Mouse (Mus musculus) retina, postnatal 7 days (tissue): Measurements from ENCODE around the gene Ier2.

Experiments
- DNase-seq: peaks from one replicate; pipeline ENCODE4 v3.0.0-alpha.2; 2012; ENCODE audit warnings: low read depth, low spot score

Ier2 gene

DNA sequence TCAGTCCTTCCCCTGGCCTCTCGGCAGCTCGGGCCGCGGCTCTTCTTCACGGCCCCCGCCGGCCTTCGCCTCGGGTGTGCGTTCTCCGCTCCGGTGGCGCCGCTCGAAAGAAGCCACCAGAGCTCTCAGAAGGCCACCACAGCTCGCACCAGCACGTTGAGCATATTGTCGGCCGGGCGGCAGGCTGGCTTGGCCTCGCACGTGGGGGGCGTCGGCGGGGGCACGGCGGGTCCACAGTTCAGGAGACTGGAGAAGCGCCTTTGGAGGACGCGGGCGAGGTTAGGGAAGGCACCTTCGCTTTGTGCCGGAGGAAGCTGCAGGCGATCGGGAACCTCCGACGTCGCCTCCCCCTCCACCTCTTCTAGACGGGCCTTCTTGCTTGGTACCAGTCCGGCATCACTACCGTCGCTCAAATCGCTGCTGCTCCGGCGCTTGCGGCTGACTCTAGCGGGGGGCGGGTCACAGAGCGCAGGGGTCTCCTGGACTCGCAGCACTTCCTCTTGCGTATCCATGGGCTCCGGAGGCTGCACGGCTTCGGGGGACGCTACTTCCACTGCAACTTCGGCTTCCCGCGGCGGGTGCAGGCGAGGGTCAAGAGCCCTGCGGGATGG lies 586 bp downstream of the Ier2 start:
- DNase-seq = no peak

DNA sequence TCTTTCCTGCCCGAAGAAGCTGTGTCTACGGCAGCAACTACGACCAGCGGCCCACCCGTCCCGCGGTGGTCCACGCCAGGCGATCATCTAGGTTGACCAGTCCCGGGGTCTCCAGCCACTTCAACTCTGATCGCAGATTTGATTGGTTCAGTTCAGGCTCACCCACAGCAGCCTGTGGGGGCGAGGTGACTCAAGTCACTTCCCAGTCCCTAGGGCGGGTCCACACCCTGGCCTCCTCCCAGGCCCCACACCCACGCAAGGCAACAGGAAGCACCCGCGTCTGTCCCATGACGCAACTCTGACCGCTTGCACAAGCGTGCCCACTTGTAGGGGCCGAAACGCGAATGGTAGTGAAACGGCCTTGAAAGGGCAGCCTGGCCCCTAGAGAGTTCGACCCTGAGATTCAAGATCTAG lies 1.2 kb downstream of the Ier2 start:
- DNase-seq = no peak

DNA sequence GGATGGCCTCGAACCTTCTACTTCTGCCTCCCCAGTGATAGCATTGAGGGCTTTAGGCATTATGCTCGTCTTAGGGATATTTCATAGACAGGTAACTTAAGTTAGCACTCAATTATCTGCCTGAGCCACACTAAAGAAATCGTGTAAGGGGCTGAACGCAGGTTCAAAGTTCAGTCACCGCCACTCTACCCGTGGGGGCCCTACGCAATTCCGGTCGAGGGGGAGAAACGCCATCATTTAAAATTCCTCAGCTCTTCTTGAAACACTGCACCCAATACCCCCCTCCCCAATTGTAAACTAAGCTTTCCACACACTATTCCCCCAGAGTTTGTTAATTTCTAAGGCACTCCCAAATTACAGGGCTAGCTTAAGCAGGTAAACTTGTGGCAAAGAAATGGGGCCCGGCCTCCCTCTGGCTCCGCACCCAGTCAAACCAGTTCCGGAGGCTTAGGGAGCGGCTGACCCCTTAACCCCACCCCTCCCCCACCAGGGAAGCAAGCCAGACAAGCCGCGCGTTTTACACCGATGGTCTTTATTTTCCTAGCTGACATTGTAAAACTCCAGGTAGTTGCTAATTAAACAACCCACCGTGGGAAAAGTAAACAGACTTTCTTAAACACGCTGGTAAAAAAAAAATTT lies 1.7 kb downstream of the Ier2 start:
- DNase-seq = no peak

DNA sequence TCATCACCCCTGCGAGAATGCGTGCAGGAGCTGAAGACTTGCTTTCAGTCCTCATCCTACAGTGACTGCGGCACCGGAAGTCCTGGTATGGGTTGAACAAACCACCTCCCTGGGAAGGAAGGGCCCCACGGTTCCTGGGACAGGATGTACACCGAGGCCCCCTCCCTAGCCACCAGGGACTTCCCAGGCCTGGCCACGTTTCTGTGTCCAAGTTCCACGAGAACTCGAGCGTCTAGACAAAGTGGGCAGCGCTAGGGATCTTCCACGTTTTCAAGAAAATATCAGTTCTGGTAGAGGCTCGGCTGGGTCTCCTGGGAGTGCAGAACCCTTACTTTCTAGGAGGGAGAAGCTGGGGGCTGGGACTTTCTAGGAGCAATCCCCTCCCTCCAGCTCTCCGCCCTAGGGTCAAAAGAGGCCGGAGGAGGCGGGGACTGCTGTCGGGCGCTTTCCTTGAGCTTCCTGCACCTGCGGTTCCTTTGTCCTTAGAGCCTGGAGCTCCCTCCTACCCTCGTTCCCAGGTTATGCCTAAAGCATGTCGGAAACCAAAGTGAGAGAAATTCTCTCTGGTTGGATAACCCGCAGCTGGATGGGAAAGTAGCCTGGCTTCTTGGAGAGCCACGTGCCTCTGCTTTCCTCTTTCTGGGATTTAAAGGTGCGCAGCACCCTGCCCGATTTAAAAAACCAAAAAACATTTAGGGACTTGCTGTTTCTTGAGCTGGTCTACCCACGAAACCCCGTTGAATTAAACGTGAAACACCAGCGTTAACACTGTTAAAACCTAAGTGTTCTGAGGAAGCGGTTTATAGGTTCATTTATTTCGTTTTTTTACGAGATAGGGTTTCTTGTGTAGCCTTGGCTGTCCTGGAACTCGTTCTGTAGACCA lies 2.5 kb downstream of the Ier2 start:
- DNase-seq = no peak

DNA sequence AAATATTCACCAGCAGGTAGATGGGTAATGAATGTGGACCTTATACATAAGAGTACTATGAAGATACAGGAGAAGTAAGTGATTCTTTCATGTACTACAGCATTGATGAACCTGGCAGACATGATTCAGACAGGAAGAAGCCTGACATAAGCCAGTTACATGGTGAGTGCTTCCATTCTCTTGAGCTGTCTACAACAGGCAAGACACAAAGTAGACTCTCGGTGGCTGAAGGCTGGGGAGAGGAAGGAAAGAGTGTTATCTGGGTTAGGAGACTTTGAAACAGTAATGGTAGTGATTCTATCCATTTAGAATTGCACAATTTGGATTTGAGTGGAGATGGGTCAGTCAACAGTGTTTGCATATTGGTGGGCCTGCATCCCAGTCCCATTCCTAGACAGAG lies 3.7 kb downstream of the Ier2 start:
- no peak for DNase-seq

DNA sequence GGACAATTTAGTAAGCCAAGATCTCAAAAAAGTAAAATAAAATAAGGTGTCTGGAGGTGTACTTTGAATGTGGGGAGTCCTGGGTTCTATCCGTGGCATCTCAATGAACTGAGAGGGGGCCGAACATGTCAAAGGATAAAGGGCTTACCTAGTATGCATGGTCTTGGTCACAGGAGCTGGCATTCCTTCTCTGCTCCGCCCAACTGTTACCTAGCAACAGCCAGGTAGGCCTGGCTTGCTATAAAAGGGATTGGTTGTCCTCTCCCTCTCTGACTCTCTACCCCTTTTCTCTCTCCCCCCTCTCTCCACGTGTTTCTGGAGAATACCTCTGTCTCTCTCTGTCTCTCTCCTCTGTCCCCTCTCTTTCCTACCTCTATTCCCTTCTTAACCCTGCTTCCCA lies 5.0 kb downstream of the Ier2 start:
- DNase-seq = no peak

DNA sequence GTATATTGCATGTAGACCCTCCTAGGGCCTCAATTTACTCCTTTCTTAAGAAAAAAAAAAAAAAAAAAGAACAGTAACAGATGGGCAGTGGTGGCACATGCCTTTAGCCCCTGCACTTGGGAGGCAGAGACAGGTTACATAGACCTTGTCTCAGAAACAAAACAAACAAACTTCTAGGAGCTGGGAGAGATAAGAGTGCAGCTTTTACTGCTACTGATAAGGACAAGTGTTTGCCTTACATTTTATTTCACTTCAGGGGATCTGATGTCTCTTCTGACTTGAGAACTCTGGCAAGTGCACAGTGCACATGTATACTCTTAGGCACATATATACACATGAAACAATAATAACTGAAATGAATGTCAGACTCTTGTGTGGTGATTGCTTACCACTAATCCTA lies 5.4 kb downstream of the Ier2 start:
- DNase-seq = no peak

DNA sequence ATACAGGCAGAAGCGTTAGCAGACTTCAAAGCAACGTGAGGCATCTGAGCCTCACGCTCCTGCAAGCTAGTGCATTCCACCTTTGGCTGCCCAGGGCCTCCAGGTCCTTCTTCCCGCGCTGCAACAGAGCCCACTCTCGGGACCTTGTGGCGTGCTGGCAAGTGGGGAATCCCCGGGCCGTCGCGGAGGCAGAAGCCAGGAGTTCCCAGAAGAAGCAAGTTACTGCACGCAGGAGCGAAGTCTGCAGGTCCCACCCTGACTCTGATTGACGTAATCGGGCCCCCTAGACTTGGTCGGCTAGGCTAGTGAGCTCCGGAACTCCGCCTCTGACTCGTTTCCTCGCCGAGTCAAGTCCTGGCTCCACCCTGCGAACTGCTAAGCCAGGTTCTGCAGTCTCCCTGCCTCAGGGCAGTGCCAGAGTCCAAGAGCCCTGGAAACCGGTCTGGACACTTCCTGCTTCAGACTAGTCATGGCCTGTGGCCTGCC lies 6.0 kb downstream of the Ier2 start:
- DNase-seq = no peak

DNA sequence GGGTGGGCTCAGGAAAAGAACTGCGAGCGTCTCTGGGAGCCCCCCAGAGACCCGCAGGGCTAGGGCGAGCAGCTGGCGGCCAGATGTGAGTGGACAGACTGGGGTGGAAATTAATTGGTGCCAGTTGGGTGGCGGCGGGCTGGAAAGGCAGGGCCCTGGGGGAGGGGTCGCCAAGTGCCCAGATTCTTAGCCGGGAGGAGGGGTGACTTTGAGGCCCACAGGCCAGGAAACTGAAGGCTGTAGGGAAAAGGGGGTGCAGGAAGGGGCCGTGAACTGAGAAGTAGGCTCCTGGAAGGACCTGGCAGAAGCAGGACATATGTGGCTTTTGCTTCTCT lies 6.5 kb downstream of the Ier2 start:
- DNase-seq = no peak

DNA sequence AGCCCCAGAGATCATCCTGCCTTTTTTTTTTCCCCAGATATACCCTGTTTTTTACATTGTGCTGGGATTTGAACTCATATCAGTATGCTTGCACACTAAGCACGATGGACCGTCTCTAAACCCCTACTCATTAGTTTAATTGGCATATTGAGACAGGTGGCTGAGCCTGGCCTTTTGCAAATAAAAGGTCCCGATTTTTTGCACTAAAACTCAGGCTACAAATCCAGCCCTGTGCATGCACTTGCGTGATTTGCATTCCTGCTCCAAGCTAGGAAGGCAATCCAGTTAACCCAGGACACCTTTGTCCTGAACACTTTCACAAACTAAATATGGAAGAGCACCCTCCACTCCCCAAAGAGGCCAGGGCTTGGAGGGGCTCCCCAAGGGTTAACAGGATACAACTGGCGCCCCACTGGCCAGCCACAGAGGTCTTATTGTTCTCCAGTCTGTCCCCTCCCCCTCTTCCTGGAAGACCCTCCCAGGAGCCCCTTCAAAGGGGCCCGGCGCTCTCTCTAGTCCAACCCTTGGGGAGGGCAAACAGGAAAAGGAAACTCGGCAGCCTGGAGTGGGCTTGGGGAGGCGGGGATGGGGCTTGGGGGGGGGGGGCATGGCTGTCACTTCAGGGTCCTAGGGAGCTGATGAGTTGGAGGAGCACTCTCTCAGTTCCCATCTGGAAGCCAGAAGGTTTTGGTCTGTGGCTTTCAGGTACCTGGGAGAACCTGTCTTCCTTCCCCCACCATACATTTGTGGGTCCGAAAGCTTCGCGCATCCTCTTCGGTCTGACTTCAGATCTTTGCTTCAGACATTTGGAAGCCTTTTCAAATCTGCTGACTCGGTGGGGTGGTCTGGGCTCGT lies 7.1 kb downstream of the Ier2 start:
- no peak for DNase-seq

DNA sequence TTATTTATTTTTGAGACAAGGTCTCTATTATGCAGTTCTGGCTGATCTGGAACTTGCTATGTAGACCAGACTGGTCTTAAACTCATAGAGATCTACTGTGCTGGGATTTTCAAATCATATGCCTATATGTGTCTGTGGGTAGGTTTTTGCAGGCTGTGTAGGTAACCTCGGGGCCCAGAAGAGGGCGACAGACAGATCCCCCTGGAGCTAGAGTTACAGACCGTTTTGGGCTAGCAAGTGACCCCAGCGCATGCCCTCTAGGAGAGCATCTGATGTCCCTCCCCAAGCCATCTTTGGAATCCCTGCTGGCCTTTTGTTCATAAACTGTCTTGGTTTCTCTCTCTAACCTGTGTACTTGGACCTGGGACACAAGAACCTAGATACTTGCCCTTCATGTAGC lies 8.1 kb downstream of the Ier2 start:
- DNase-seq = no peak

DNA sequence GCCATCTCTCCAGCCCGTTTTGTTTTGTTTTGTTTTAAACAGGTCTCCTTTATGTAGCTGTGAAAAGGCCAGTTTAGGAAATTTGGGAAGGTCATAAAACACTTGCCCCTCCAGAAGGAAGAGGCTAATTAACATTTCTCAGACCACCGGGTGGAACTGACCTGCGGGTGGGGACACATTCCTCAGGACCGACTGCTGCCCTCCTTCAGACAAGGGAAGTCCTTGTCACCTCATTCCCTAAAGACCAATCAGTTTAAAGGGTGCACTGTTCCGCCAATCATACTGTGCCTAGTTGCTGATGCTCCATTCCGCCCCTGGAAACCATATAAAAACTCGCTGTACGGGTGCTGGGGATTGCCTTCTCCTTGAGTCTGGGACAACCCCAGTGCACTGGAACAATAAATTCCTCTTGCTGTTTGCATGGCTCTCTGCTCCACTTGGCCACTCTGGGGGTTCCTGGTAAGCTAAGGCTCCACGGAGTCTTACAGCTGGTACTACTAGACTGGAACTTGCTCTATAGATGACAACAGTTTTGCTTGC lies 9.5 kb downstream of the Ier2 start:
- no peak for DNase-seq

DNA sequence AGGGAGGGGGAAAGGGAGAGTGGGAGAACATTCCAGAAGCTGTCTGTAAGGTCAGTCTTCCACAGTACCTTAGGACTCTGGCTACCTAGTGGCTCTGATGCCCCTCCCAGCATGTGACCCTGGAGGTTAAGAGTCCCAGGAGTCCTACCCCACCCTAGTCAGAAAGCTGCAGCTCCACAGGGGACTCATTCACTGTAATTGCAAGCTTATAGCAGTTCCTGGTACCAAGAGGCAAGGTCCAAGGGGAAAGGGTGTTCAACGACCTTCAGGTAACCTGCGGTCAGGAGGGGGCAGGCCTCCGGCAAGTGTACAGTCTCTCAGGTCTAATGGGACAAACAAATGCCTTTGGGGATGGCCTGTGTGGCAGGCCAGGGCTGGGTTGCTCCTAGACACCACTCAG lies 12.4 kb downstream of the Ier2 start:
- DNase-seq = no peak

DNA sequence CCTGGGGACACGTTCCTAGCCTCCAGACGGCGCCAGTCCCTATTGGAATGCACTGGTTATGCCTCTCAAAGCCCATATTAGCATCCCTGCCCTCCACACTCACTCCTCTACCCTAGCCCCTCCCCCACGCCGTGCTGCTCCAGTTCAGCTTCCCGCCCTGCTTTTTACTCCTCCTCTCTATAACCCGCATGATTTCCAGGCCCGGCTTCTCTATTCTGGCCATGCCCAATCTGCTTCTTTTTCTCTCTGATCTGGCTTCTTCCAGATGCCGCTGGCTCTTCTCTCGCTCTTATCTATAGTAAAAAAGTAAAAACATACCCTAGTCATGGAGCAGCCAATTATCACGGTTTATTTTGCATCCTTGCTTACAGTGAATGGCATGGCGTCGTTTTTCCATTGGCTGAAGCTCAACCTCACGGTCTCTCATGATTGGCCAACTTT lies 15.2 kb downstream of the Ier2 start:
- no peak for DNase-seq

DNA sequence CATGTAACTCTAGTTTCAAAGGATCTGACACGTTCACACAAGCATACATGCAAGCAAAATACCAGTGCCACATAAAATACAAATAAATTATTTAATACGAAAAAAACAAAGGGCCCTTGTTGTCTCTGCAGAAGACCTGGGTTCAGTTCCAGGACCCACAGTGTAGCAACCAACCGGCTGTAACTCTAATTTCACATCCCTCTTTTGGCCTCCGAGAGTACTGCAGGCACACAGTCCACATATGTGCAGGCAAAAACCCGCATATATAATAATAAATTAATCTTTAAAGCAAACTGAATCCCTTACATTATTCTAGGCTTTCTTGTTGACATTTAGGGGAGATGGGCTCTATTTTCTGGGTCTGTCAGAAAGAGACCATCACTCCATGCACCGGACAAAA lies 15.9 kb downstream of the Ier2 start:
- no peak for DNase-seq

DNA sequence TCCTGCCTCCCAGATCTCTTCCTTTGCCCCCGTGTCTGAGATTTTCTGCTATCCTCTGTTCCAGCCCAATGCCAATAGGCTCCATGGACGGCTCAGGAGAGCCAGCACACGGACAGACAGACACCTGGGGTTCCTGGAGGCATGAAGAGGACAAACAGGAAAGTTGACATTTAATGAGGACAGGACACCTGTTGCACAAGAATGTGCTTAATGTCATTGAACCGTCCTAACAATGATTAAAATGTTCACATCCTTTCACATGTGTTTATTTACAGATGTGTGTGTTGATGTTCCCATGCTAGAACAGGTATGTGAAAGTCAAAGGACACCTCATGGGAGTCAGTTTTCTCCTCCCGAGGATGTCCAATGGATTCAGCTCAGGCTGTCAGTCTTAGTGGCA lies 19.6 kb downstream of the Ier2 start:
- DNase-seq = no peak

DNA sequence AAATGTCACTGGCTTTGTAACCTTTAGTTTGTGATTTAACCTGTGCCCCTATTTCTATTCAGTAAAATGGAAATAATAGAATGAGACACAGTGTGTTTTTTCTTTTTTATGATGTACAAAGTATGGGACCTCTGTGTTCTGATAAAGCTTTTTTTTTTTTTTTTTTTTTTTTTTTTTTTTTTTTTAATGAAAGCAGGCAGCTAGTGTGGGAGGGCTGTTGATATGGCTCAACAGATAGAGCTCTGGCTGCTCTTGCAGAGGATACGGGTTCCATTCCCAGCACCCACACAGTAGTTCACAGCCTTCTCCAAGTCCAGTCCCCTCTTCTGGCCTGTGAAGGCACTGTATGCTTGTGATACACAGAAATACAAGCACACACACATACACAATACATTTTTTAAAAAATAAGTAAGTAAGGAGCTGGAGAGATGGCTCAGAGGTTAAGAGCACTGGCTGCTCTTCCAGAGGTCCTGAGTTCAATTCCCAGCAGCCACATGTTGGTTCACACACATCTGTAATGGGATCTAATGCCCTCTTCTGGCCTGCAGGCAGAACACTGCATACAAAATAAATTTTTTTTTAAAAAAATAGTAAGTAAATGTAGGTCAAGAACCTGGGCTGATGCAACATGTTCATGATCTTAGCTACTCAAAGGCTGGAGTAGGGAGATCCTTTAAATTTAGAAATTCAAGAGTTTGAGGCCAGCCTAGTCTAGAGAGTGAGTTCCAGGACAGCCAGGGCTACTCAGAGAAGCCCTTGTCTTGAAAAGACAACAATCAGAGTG lies 20.9 kb downstream of the Ier2 start:
- DNase-seq = no peak

DNA sequence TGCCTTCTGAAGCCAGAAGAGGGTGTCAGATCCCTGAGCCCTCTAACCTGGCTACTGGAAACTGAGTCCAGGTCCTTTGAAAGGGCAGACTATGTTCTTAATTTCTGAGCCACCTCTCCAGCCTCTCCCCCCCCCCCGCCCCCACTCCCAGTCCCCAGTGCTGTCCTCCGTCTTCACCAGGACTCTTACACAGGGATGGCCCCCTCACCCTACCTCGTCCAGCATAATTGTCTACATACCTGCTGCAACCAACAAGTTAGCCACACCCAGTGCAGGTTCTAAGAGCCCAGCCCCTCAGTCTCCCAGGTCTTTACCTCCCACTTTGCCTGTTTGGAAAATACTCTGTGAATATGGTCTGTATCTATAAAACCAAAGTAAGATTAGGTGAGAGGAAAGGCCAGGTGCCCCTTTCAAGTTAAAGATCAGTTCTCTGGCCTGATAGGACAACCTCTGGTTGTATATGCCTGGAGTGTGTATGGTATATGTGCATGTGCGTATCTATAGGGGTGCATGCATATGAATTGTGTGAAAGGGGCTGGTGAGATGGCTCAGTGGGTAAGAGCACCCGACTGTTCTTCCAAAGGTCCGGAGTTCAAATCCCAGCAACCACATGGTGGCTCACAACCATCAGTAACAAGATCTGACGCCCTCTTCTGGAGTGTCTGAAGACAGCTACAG lies 21.9 kb downstream of the Ier2 start:
- no peak for DNase-seq

DNA sequence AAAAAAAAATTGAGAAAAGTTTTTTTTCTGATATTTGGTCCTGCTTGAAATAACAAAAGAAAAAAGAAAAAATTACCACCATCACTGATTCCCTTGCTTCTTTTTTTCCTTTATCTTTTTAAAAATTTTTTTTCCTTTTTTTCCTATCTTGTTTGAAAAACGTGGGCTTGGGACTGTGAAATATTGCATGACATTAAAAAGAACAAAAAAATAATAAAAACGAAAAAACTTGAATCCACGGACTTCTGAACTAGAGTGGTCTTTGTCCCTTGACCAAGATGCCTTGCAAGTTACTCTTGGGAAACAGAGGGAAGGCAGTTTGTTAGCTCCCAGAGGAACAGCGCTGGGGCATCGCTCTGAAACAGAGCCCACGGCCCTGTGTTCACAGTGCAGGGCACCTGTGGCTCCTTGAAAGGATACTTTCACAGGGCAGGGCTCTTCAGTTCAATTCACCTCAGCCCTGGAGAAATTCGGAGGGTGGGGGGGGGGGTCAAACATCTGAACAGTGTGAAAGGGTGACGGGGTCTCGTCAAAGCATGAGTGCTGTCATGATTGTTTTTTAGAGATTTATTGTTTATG lies 22.6 kb downstream of the Ier2 start:
- no peak for DNase-seq
